Mouse (Mus musculus): ENCODE results near the gene Il12a. TPM values are rescaled to one million over a fixed set of nuclear protein-coding genes. Genes with fewer than 3 reads are reported as not detected.

Gene Il12a
- polyA plus RNA-seq, 1 experiment, result not detected

GRCm38 (mm10) chr3:68657589-68658245 lies 32.7 kb upstream of the Il12a start:
- H3K9me3 ChIP-seq (replicated peaks; ENCODE audit: control insufficient read depth, insufficient read depth, low read length, poor library complexity, severe bottlenecking), result no peaks in the 10 kb centered on the region
- H3K27ac ChIP-seq (ENCODE audit: insufficient read depth, low read length), result no peak overlapping the region
- H3K36me3 ChIP-seq (ENCODE audit: control insufficient read depth, insufficient read depth, low read length, poor library complexity, severe bottlenecking), result no peaks in the 10 kb centered on the region
- H3K9ac ChIP-seq (ENCODE audit: low read depth, poor library complexity, severe bottlenecking), result no peak overlapping the region
- no peak for TF ChIP-seq POLR2A (IDR thresholded peaks at IDR 0.05; ENCODE audit: insufficient read depth, low read length)
- no peak for TF ChIP-seq CTCF (IDR thresholded peaks at IDR 0.05; ENCODE audit: low read depth, low read length)
- no peak for TF ChIP-seq EP300 (IDR thresholded peaks at IDR 0.05; ENCODE audit: insufficient read depth, low read depth, low read length)
- H3K4me3 ChIP-seq (ENCODE audit: low read depth, low read length), result no peak overlapping the region
- no peaks in the 10 kb centered on the region for H3K27me3 ChIP-seq (ENCODE audit: control insufficient read depth, insufficient read depth, low read length, poor library complexity, severe bottlenecking)
- no peaks in the 10 kb centered on the region for H3K4me1 ChIP-seq (ENCODE audit: control insufficient read depth, insufficient read depth, low read length)

GRCm38 (mm10) chr3:68659996-68660395 lies 30.4 kb upstream of the Il12a start:
- H3K9me3 ChIP-seq (replicated peaks; ENCODE audit: control insufficient read depth, insufficient read depth, low read length, poor library complexity, severe bottlenecking), result no peaks in the 10 kb centered on the region
- TF ChIP-seq CTCF (IDR thresholded peaks at IDR 0.05; ENCODE audit: low read depth, low read length) (no peak), POLR2A (IDR thresholded peaks at IDR 0.05; ENCODE audit: insufficient read depth, low read length) (no peak), EP300 (IDR thresholded peaks at IDR 0.05; ENCODE audit: insufficient read depth, low read depth, low read length) (no peak)
- H3K27me3 ChIP-seq (ENCODE audit: control insufficient read depth, insufficient read depth, low read length, poor library complexity, severe bottlenecking), result no peaks in the 10 kb centered on the region
- no peaks in the 10 kb centered on the region for H3K4me1 ChIP-seq (ENCODE audit: control insufficient read depth, insufficient read depth, low read length)
- H3K4me3 ChIP-seq (ENCODE audit: low read depth, low read length), result no peak overlapping the region
- H3K36me3 ChIP-seq (ENCODE audit: control insufficient read depth, insufficient read depth, low read length, poor library complexity, severe bottlenecking), result no peaks in the 10 kb centered on the region
- H3K27ac ChIP-seq (ENCODE audit: insufficient read depth, low read length), result no peak overlapping the region
- H3K9ac ChIP-seq (ENCODE audit: low read depth, poor library complexity, severe bottlenecking), result no peak overlapping the region

GRCm38 (mm10) chr3:68660538-68660937 lies 29.9 kb upstream of the Il12a start:
- H3K4me1 ChIP-seq (ENCODE audit: control insufficient read depth, insufficient read depth, low read length), result no peaks in the 10 kb centered on the region
- no peak for TF ChIP-seq EP300 (IDR thresholded peaks at IDR 0.05; ENCODE audit: insufficient read depth, low read depth, low read length)
- no peak for TF ChIP-seq POLR2A (IDR thresholded peaks at IDR 0.05; ENCODE audit: insufficient read depth, low read length)
- no peak for TF ChIP-seq CTCF (IDR thresholded peaks at IDR 0.05; ENCODE audit: low read depth, low read length)

GRCm38 (mm10) chr3:68662386-68662785 lies 28.1 kb upstream of the Il12a start:
- H3K4me1 ChIP-seq (ENCODE audit: control insufficient read depth, insufficient read depth, low read length), result no peaks in the 10 kb centered on the region
- H3K9ac ChIP-seq (ENCODE audit: low read depth, poor library complexity, severe bottlenecking), result no peak overlapping the region
- no peak overlapping the region for H3K27ac ChIP-seq (ENCODE audit: insufficient read depth, low read length)
- H3K27me3 ChIP-seq (ENCODE audit: control insufficient read depth, insufficient read depth, low read length, poor library complexity, severe bottlenecking), result no peaks in the 10 kb centered on the region
- H3K4me3 ChIP-seq (ENCODE audit: low read depth, low read length), result no peak overlapping the region
- no peak for TF ChIP-seq POLR2A (IDR thresholded peaks at IDR 0.05; ENCODE audit: insufficient read depth, low read length)
- no peak for TF ChIP-seq CTCF (IDR thresholded peaks at IDR 0.05; ENCODE audit: low read depth, low read length)
- TF ChIP-seq EP300 (IDR thresholded peaks at IDR 0.05; ENCODE audit: insufficient read depth, low read depth, low read length), result no peak
- H3K36me3 ChIP-seq (ENCODE audit: control insufficient read depth, insufficient read depth, low read length, poor library complexity, severe bottlenecking), result no peaks in the 10 kb centered on the region
- no peaks in the 10 kb centered on the region for H3K9me3 ChIP-seq (replicated peaks; ENCODE audit: control insufficient read depth, insufficient read depth, low read length, poor library complexity, severe bottlenecking)

More at GRCm38 (mm10) chr3:68660538-68660937, 29.9 kb upstream of the Il12a start:
- H3K9me3 ChIP-seq (replicated peaks; ENCODE audit: control insufficient read depth, insufficient read depth, low read length, poor library complexity, severe bottlenecking), result no peaks in the 10 kb centered on the region
- no peaks in the 10 kb centered on the region for H3K27me3 ChIP-seq (ENCODE audit: control insufficient read depth, insufficient read depth, low read length, poor library complexity, severe bottlenecking)
- no peak overlapping the region for H3K27ac ChIP-seq (ENCODE audit: insufficient read depth, low read length)
- no peak overlapping the region for H3K4me3 ChIP-seq (ENCODE audit: low read depth, low read length)
- no peaks in the 10 kb centered on the region for H3K36me3 ChIP-seq (ENCODE audit: control insufficient read depth, insufficient read depth, low read length, poor library complexity, severe bottlenecking)
- no peak overlapping the region for H3K9ac ChIP-seq (ENCODE audit: low read depth, poor library complexity, severe bottlenecking)

- H3K27ac ChIP-seq (ENCODE audit: insufficient read depth, low read length), result no peak overlapping the region
- H3K9me3 ChIP-seq (replicated peaks; ENCODE audit: control insufficient read depth, insufficient read depth, low read length, poor library complexity, severe bottlenecking), result no peaks in the 10 kb centered on the region
- no peaks in the 10 kb centered on the region for H3K27me3 ChIP-seq (ENCODE audit: control insufficient read depth, insufficient read depth, low read length, poor library complexity, severe bottlenecking)
- no peak overlapping the region for H3K4me3 ChIP-seq (ENCODE audit: low read depth, low read length)
- H3K9ac ChIP-seq (ENCODE audit: low read depth, poor library complexity, severe bottlenecking), result no peak overlapping the region
- no peaks in the 10 kb centered on the region for H3K36me3 ChIP-seq (ENCODE audit: control insufficient read depth, insufficient read depth, low read length, poor library complexity, severe bottlenecking)
- no peak for TF ChIP-seq POLR2A (IDR thresholded peaks at IDR 0.05; ENCODE audit: insufficient read depth, low read length)
- no peak for TF ChIP-seq EP300 (IDR thresholded peaks at IDR 0.05; ENCODE audit: insufficient read depth, low read depth, low read length)
- no peak for TF ChIP-seq CTCF (IDR thresholded peaks at IDR 0.05; ENCODE audit: low read depth, low read length)
- no peaks in the 10 kb centered on the region for H3K4me1 ChIP-seq (ENCODE audit: control insufficient read depth, insufficient read depth, low read length)
Observed at GRCm38 (mm10) chr3:68664337-68664736, 26.1 kb upstream of the Il12a start.

GRCm38 (mm10) chr3:68666377-68666776 lies 24.1 kb upstream of the Il12a start:
- Histone ChIP-seq H3K36me3 (ENCODE audit: control insufficient read depth, insufficient read depth, low read length, poor library complexity, severe bottlenecking) (no peaks in the 10 kb centered on the region), H3K27me3 (ENCODE audit: control insufficient read depth, insufficient read depth, low read length, poor library complexity, severe bottlenecking) (no peaks in the 10 kb centered on the region), H3K4me1 (ENCODE audit: control insufficient read depth, insufficient read depth, low read length) (no peaks in the 10 kb centered on the region), H3K27ac (ENCODE audit: insufficient read depth, low read length) (no peak overlapping the region), H3K9ac (ENCODE audit: low read depth, poor library complexity, severe bottlenecking) (no peak overlapping the region), H3K9me3 (replicated peaks; ENCODE audit: control insufficient read depth, insufficient read depth, low read length, poor library complexity, severe bottlenecking) (no peaks in the 10 kb centered on the region), H3K4me3 (ENCODE audit: low read depth, low read length) (no peak overlapping the region)
- TF ChIP-seq POLR2A (IDR thresholded peaks at IDR 0.05; ENCODE audit: insufficient read depth, low read length) (no peak), EP300 (IDR thresholded peaks at IDR 0.05; ENCODE audit: insufficient read depth, low read depth, low read length) (no peak), CTCF (IDR thresholded peaks at IDR 0.05; ENCODE audit: low read depth, low read length) (no peak)

All from ES-Bruce4 (cell line).